Mouse (Mus musculus) mammary gland, adult 2 months (tissue): ENCODE data around the gene Fam53b. TPM values are rescaled to one million over a fixed set of nuclear protein-coding genes. Genes with fewer than 3 reads are reported as not detected.

Source experiments
- polyA plus RNA-seq: library from polyadenylated mRNA; depleted of rRNA; stranded (reverse); fragments of >200 nt; gene quantifications from 2 replicates; pipeline ENCODE4 v1.2.3, GENCODE M21; 2012; ENCODE audit warnings: low replicate concordance; rRNA removed

The Fam53b gene
- polyA plus RNA-seq = 56.1 and 82.8 TPM in 2 replicates

GRCm38 (mm10) chr7:132813416-132814088, at the start of gene Fam53b:
Gene Fam53b, minus strand, starts transcription at chr7:132813886.

GRCm38 (mm10) chr7:132859042-132859958, 45.6 kb upstream of the Fam53b start, which contains the start of gene Abraxas2:
Gene Abraxas2, plus strand, starts transcription at chr7:132859225.

GRCm38 (mm10) chr7:132852173-132852844, 38.6 kb upstream of the Fam53b start, which contains the start of gene Eef1akmt2:
Gene Eef1akmt2, minus strand, starts transcription at chr7:132852673.

Other genes with a start within 250 kb of the Fam53b start
- gene Oat, start 237.5 kb downstream of the Fam53b start, polyA plus RNA-seq = 62.2 and 113 TPM in 2 replicates
- 0.10 TPM in 1 of 2 replicates, not detected in the other for gene Nkx1-2, start 214.2 kb downstream of the Fam53b start, polyA plus RNA-seq
- gene Lhpp, start 203.2 kb downstream of the Fam53b start, polyA plus RNA-seq = 15.2 and 24.8 TPM in 2 replicates
- gene Eef1akmt2, start 38.8 kb upstream of the Fam53b start, polyA plus RNA-seq = 3.7 and 4.6 TPM in 2 replicates
- gene Abraxas2, start 45.3 kb upstream of the Fam53b start, polyA plus RNA-seq = 7.6 and 16.5 TPM in 2 replicates
- 4.7 and 13.2 TPM in 2 replicates for gene Zranb1, start 117.3 kb upstream of the Fam53b start, polyA plus RNA-seq